Mouse (Mus musculus): Measurements from ENCODE around the gene Lrrc17.
A peak's percentile ranks its signal among the peaks of the same experiment; 100 is the strongest.
"Not testable (repeated sequence)": the region's sequence is repeated elsewhere in the genome, so short reads cannot be mapped to it uniquely, and the experiment has no call there.

Gene Lrrc17

GRCm38 (mm10) chr5:21542226-21542625, 1.1 kb upstream of the Lrrc17 start:
- no peak for DNase-seq (ENCODE audit: extremely low spot score)

- DNase-seq (ENCODE audit: extremely low spot score): no peak
Measured at GRCm38 (mm10) chr5:21544821-21545220, 1.5 kb downstream of the Lrrc17 start.

- DNase-seq (ENCODE audit: extremely low spot score): no peak
Measured at GRCm38 (mm10) chr5:21545227-21545626, 1.9 kb downstream of the Lrrc17 start.

GRCm38 (mm10) chr5:21545786-21546185, 2.4 kb downstream of the Lrrc17 start:
- no peak for DNase-seq (ENCODE audit: extremely low spot score)

GRCm38 (mm10) chr5:21547005-21547404, 3.6 kb downstream of the Lrrc17 start:
- no peak for DNase-seq (ENCODE audit: extremely low spot score)

- no peak for DNase-seq (ENCODE audit: extremely low spot score)
Measured at GRCm38 (mm10) chr5:21553685-21554084, 10.3 kb downstream of the Lrrc17 start.

- DNase-seq (ENCODE audit: extremely low spot score): no peak
Measured at GRCm38 (mm10) chr5:21554732-21555131, 11.4 kb downstream of the Lrrc17 start.

- no peak for DNase-seq (ENCODE audit: extremely low spot score)
Measured at GRCm38 (mm10) chr5:21556502-21556901, 13.1 kb downstream of the Lrrc17 start.

- DNase-seq (ENCODE audit: extremely low spot score): no peak
Measured at GRCm38 (mm10) chr5:21563936-21564335, 20.6 kb downstream of the Lrrc17 start.

GRCm38 (mm10) chr5:21565392-21566065, 22.2 kb downstream of the Lrrc17 start:
- no peak for DNase-seq (ENCODE audit: extremely low spot score)

- no peak for DNase-seq (ENCODE audit: extremely low spot score)
Measured at GRCm38 (mm10) chr5:21567784-21568183, 24.4 kb downstream of the Lrrc17 start.

- DNase-seq (ENCODE audit: extremely low spot score): no peak
Measured at GRCm38 (mm10) chr5:21572764-21573416, 29.5 kb downstream of the Lrrc17 start.

GRCm38 (mm10) chr5:21574386-21575209, 31.2 kb downstream of the Lrrc17 start:
- no peak for DNase-seq (ENCODE audit: extremely low spot score)

GRCm38 (mm10) chr5:21575210-21575550, 31.8 kb downstream of the Lrrc17 start:
- no peak for DNase-seq (ENCODE audit: extremely low spot score)

- DNase-seq (ENCODE audit: extremely low spot score): no peak
Measured at GRCm38 (mm10) chr5:21578136-21578535, 34.8 kb downstream of the Lrrc17 start.

- peak; percentile 38 for DNase-seq (ENCODE audit: extremely low spot score)
Measured at GRCm38 (mm10) chr5:21586763-21587162, 43.4 kb downstream of the Lrrc17 start.

- DNase-seq (ENCODE audit: extremely low spot score): no peak
Measured at GRCm38 (mm10) chr5:21587683-21588082, 44.3 kb downstream of the Lrrc17 start.

- DNase-seq (ENCODE audit: extremely low spot score): no peak
Measured at GRCm38 (mm10) chr5:21588220-21588619, 44.9 kb downstream of the Lrrc17 start.

GRCm38 (mm10) chr5:21592106-21592505, 48.7 kb downstream of the Lrrc17 start:
- DNase-seq (ENCODE audit: extremely low spot score): no peak

GRCm38 (mm10) chr5:21593201-21593709, 49.9 kb downstream of the Lrrc17 start:
- DNase-seq (ENCODE audit: extremely low spot score): no peak

GRCm38 (mm10) chr5:21599536-21599935, 56.2 kb downstream of the Lrrc17 start:
- DNase-seq (ENCODE audit: extremely low spot score): not testable (repeated sequence)

- no peak for DNase-seq (ENCODE audit: extremely low spot score)
Measured at GRCm38 (mm10) chr5:21599961-21600360, 56.6 kb downstream of the Lrrc17 start.

- DNase-seq (ENCODE audit: extremely low spot score): no peak
Measured at GRCm38 (mm10) chr5:21605936-21606335, 62.6 kb downstream of the Lrrc17 start.

Data from embryo, embryonic 9.5 days (tissue).